Mouse (Mus musculus) hindbrain, embryonic 16.5 days (tissue): ENCODE data around the gene Nrbf2. TPM values are rescaled to one million over a fixed set of nuclear protein-coding genes. Genes with fewer than 3 reads are reported as not detected.

Experiments used
- ATAC-seq: fragments of 200-750 bp; cut with Nextera tagmentation; 2 replicates; pipeline ENCODE4 v1.8.0; 2017; ENCODE audit warnings: moderate TSS enrichment, moderate library complexity
- H3K27ac ChIP-seq: fragments of 300-500 bp; sonication (generic); 2 replicates; pipeline ENCODE4 v1.5.1; 2014; ENCODE audit warnings: low read depth, mild to moderate bottlenecking, control low read depth, low read length, moderate library complexity
- H3K27me3 ChIP-seq: fragments of 300-500 bp; sonication (generic); replicated peaks from 2 replicates; pipeline ENCODE4 v1.6.1; 2014; ENCODE audit warnings: low read length; ENCODE audit not compliant: control insufficient read depth, insufficient read depth
- H3K36me3 ChIP-seq: fragments of 300-500 bp; sonication (generic); 2 replicates; pipeline ENCODE4 v1.6.1; 2014; ENCODE audit warnings: mild to moderate bottlenecking, low read length, moderate library complexity, mixed read lengths; ENCODE audit not compliant: control insufficient read depth, insufficient read depth
- H3K4me1 ChIP-seq: fragments of 300-500 bp; sonication (generic); 2 replicates; pipeline ENCODE4 v1.6.1; 2014; ENCODE audit warnings: low read depth, low read length; ENCODE audit not compliant: control insufficient read depth, insufficient read depth
- H3K4me2 ChIP-seq: fragments of 300-500 bp; sonication (generic); 2 replicates; pipeline ENCODE4 v1.6.1; 2014; ENCODE audit warnings: mild to moderate bottlenecking, low read length, control low read depth, moderate library complexity
- H3K4me3 ChIP-seq: fragments of 300-500 bp; sonication (generic); 2 replicates; pipeline ENCODE4 v1.5.1; 2014; ENCODE audit warnings: mild to moderate bottlenecking, low read length, control low read depth, moderate library complexity
- H3K9ac ChIP-seq: fragments of 300-500 bp; sonication (generic); 2 replicates; pipeline ENCODE4 v1.6.1; 2014; ENCODE audit warnings: low read depth, mild to moderate bottlenecking, control low read depth, low read length, moderate library complexity
- H3K9me3 ChIP-seq: fragments of 300-500 bp; sonication (generic); 2 replicates; pipeline ENCODE4 v1.6.1; 2014; ENCODE audit warnings: mild to moderate bottlenecking, low read length, moderate library complexity; ENCODE audit not compliant: control insufficient read depth
- WGBS: fragments of 180-500 bp; shearing (Covaris S2); extraction: QIAGEN DNeasy Blood & Tissue Kit; methylation state at CpG from one replicate; pipeline ENCODE4 v1.1.7; 2014; 5-methylcytosine and 5-hydroxymethylcytosine counted together
- polyA plus RNA-seq: library from polyadenylated mRNA; unstranded; fragments of >200 nt; fragmentation: Nextera tagmentation; extraction: Ambion mirVana; gene quantifications from 2 replicates; pipeline ENCODE4 v1.2.1, GENCODE M21; 2015

Gene Nrbf2
- polyA plus RNA-seq, 1 experiment from 2014 or later = 38.5 TPM

- WGBS = 81% methylated on average over 14 of the region's 14 CpGs
- H3K27ac ChIP-seq = peak overlapping the region; percentile 29; the same call in 1 of the 2 replicates
- H3K9ac ChIP-seq = no peak overlapping the region
- no peaks in the 10 kb centered on the region; the same call in 1 of the 2 replicates for H3K4me1 ChIP-seq
- ATAC-seq = no peak
- H3K4me3 ChIP-seq = no peak overlapping the region
- H3K36me3 ChIP-seq = peaks cover 19% of the 10 kb centered on the region
- H3K27me3 ChIP-seq = no peaks in the 10 kb centered on the region
- H3K9me3 ChIP-seq = no peaks in the 10 kb centered on the region
- H3K4me2 ChIP-seq = no peak overlapping the region
Observed at GRCm38 (mm10) chr10:67226543-67226942, 58.6 kb downstream of the Nrbf2 start.

GRCm38 (mm10) chr10:67226109-67226508 is 59.0 kb downstream of the Nrbf2 start:
- ATAC-seq = peak; percentile 84
- peaks cover 19% of the 10 kb centered on the region for H3K36me3 ChIP-seq
- no peak overlapping the region for H3K4me2 ChIP-seq
- WGBS = 66% methylated on average over 7 of the region's 7 CpGs
- no peak overlapping the region for H3K9ac ChIP-seq
- no peaks in the 10 kb centered on the region; the same call in 1 of the 2 replicates for H3K4me1 ChIP-seq
- H3K9me3 ChIP-seq = no peaks in the 10 kb centered on the region
- 0 out of 2 replicates have a peak overlapping the region, but pooled peaks have one; percentile 1 for H3K27ac ChIP-seq
- H3K4me3 ChIP-seq = no peak overlapping the region
- no peaks in the 10 kb centered on the region for H3K27me3 ChIP-seq

- Histone ChIP-seq H3K9ac (no peak overlapping the region), H3K4me1 (no peaks in the 10 kb centered on the region; the same call in 1 of the 2 replicates), H3K4me2 (no peak overlapping the region), H3K9me3 (no peaks in the 10 kb centered on the region), H3K4me3 (no peak overlapping the region), H3K27me3 (no peaks in the 10 kb centered on the region), H3K27ac (no peak overlapping the region), H3K36me3 (peaks cover 16% of the 10 kb centered on the region)
- ATAC-seq = no peak
- whole genome bisulfite sequencing = 87% methylated on average over 6 of the region's 6 CpGs
Observed at GRCm38 (mm10) chr10:67225528-67225927, 59.6 kb downstream of the Nrbf2 start.

GRCm38 (mm10) chr10:67223942-67224341 is 61.2 kb downstream of the Nrbf2 start:
- Histone ChIP-seq H3K27me3 (no peaks in the 10 kb centered on the region), H3K9me3 (no peaks in the 10 kb centered on the region), H3K9ac (no peak overlapping the region), H3K4me1 (no peaks in the 10 kb centered on the region; the same call in 1 of the 2 replicates), H3K27ac (no peak overlapping the region), H3K36me3 (peaks cover 30% of the 10 kb centered on the region), H3K4me3 (no peak overlapping the region), H3K4me2 (no peak overlapping the region)
- 74% methylated on average over 3 of the region's 4 CpGs for WGBS
- ATAC-seq = no peak

- H3K4me3 ChIP-seq = no peak overlapping the region
- H3K9ac ChIP-seq = no peak overlapping the region
- no peak overlapping the region for H3K4me2 ChIP-seq
- no peak for ATAC-seq
- 58% methylated on average over 5 of the region's 5 CpGs for WGBS
- H3K9me3 ChIP-seq = no peaks in the 10 kb centered on the region
- H3K4me1 ChIP-seq = no peaks in the 10 kb centered on the region; the same call in 1 of the 2 replicates
- H3K27ac ChIP-seq = no peak overlapping the region
- H3K27me3 ChIP-seq = no peaks in the 10 kb centered on the region
- peaks cover 34% of the 10 kb centered on the region for H3K36me3 ChIP-seq
Observed at GRCm38 (mm10) chr10:67221284-67221683, 63.8 kb downstream of the Nrbf2 start.

- Histone ChIP-seq H3K36me3 (peaks cover 29% of the 10 kb centered on the region), H3K4me2 (no peak overlapping the region), H3K4me3 (no peak overlapping the region), H3K4me1 (no peaks in the 10 kb centered on the region; the same call in 1 of the 2 replicates), H3K9me3 (no peaks in the 10 kb centered on the region), H3K9ac (no peak overlapping the region), H3K27me3 (no peaks in the 10 kb centered on the region), H3K27ac (no peak overlapping the region)
- ATAC-seq = no peak
- 71% methylated on average over 4 of the region's 4 CpGs for WGBS
Observed at GRCm38 (mm10) chr10:67220251-67220650, 64.9 kb downstream of the Nrbf2 start.

GRCm38 (mm10) chr10:67218873-67219565 is 66.1 kb downstream of the Nrbf2 start:
- peaks cover 22% of the 10 kb centered on the region for H3K36me3 ChIP-seq
- 92% methylated on average over 18 of the region's 18 CpGs for WGBS
- ATAC-seq = no peak
- no peaks in the 10 kb centered on the region for H3K27me3 ChIP-seq
- no peaks in the 10 kb centered on the region for H3K9me3 ChIP-seq
- H3K27ac ChIP-seq = no peak overlapping the region
- H3K4me3 ChIP-seq = no peak overlapping the region
- peaks cover 2% of the 10 kb centered on the region; the same call in 1 of the 2 replicates for H3K4me1 ChIP-seq
- no peak overlapping the region for H3K9ac ChIP-seq
- H3K4me2 ChIP-seq = no peak overlapping the region

GRCm38 (mm10) chr10:67216872-67217271 is 68.2 kb downstream of the Nrbf2 start:
- 74% methylated on average over 3 of the region's 3 CpGs for WGBS
- no peak overlapping the region for H3K9ac ChIP-seq
- H3K9me3 ChIP-seq = no peaks in the 10 kb centered on the region
- peaks cover 4% of the 10 kb centered on the region; the same call in 1 of the 2 replicates for H3K4me1 ChIP-seq
- no peak overlapping the region for H3K4me3 ChIP-seq
- H3K27ac ChIP-seq = no peak overlapping the region
- no peaks in the 10 kb centered on the region for H3K27me3 ChIP-seq
- no peak for ATAC-seq
- peaks cover 20% of the 10 kb centered on the region for H3K36me3 ChIP-seq
- no peak overlapping the region for H3K4me2 ChIP-seq
